Mouse (Mus musculus) erythroid progenitor cell, adult 5-6 weeks (primary cell): ENCODE results near the gene Xkr7. TPM values are rescaled to one million over a fixed set of nuclear protein-coding genes. Genes with fewer than 3 reads are reported as not detected.

Experiments
- ATAC-seq: replicated peaks from 2 replicates; pipeline ENCODE4 v1.8.0; 2016; ENCODE audit warnings: moderate number of reproducible peaks, mild to moderate bottlenecking, moderate TSS enrichment, inconsistent platforms; ENCODE audit not compliant: poor library complexity, low FRiP score, severe bottlenecking
- total RNA-seq, 2 experiments: library from RNA; stranded (forward) in 1 of 2; stranded (reverse) in 1 of 2; fragments of 150-400 nt in 1 of 2; fragments of 186-747, 209-891 nt in 1 of 2; gene quantifications; 2 replicates each; pipeline versions ENCODE4 v1.2.3 to v1.2.4; 2015 to 2017; ENCODE audit warnings: low replicate concordance in 2 of 2

The Xkr7 gene
- total RNA-seq (2015; ENCODE audit: low replicate concordance) = not detected in 2 replicates
- not detected in 2 replicates for total RNA-seq (2017; ENCODE audit: low replicate concordance)

DNA sequence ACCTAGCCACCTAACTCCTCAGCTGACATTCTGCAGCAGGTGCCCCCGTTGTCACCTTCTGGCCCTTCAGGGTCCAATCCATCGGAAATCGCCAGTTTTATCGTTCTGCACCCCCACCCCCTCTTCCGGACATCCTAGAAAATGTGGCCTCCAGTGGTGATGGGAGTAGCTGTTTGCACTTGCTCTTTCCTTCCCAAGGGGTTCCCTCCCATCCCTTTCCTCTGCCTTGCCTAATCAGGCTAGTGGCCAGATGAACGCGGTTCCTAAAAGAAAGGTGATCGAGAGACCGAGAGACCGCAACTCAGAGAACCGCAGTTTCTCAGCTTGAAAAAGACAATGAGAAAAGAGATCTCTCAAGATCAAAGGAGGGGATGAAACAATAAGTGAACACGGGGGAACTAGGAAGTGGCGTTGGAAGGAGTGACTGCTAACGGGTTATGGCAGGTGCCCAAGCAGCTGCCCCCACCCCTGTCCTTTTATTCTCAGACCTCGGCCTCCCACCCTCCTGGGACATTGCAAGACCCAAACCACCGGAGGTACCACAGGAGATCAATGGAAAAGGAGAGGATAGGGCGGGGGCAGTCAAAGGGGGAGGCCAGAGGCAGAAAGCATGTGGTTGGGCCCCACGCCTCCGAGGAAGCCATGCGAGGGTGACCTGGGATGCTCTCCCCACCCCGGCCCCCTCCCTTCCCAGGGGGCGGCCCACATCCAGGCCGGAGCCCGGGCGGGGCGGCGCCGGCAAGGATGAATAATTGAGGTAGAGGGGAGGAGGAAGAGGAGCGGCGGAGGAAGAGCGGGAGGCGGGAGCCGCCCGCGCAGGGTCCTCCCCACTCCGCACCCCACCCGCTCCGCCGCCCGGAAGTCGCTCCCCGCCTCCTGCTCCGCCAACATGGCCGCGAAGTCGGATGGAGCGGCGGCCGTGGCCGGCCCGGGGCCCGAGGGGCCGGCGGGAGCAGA is at the start of gene Xkr7:
Gene Xkr7, plus strand, starts transcription at position 727 of the 957 bp plus-strand sequence.
- no peak for ATAC-seq

DNA sequence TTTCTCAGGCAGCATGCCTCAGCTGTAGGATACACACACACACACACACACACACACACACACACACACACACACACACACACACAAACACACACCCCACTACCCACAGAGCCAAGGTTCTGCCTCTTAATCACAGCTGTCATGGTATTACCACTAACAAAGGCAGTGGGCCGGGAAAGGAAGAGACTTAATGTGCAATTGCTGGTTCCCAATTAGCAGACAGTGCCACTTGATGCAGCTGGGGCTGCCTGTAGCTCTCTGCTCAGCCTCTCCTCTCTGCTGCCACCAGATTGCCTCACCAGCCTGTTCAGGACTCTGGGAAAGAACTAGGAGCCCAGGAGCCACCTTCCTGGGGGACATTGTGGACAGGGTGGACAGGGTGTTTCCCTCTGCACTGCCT is 46.1 kb upstream of the Xkr7 start:
- ATAC-seq = no peak

DNA sequence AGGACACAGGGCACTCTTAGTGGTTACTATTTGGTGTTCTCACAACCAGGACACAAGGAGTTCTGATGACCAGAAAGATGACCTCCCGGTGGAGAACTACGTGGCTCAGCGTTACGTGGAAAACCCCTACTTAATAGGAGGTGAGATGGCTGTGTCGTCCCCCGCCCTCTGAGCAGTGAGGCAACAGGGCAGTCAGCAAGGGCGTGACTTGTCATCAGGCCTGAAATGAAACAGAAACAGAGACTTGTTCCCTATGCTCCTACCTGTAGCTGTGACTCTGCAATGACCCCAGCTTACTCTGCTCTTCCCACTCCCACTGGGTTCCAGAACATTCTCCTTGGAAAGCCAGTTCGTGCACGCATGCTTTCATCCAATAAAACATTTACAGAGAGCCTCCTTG is 40.1 kb upstream of the Xkr7 start:
- no peak for ATAC-seq

DNA sequence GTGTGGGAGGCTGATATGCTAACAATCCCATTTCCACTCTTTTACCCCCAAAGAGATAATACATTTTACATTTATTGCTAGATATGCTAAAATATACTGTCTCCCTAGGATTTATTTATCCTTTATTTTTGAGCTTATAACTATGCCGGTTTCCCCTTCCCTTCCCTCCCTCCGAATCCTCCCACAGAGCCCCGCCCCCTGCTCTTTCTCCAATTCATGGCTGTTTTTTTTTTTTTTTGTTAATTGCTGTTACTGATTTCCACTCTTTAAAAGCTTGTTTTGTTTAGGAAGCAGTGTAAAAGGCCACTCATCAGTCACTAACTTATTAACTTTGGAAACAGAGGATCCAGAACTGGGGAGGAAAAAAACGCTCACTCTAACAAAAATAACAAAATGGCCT is 34.6 kb upstream of the Xkr7 start:
- no peak for ATAC-seq

DNA sequence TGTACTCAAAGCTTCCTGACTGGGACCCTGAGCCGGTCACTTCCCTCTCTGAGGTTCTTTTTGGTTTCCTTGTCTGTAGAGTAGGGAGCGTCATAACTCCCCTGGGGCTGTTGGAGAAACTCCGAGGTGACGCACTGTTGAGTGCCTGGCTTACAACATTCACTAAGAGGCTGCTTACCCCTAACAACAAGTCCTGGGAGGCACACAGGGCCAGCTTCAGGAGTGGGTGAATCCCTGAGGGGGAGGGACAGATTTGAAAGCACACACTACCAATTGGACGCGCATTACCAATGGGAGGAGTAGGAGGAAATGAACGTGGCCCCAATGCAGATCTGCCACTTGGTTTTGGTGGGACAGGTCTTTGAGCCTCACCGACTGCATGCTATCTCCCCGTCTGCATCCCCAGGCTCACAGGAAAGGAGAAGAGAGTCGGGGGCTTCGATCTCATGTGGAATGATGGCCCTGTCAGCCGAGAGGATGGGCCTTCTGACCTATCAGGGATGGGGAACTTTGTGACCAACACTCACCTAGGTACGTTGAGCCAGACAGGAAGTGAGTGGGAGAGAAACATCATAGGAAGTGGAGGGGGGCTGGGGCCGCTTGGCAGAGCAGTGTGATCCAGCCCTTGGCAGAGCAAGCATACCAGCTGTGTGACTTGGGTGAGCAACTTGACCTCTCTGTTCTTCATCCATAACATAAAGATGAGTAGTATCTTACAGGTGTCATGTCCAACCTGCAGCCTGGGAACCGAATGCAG is 29.0 kb upstream of the Xkr7 start:
- ATAC-seq = no peak

DNA sequence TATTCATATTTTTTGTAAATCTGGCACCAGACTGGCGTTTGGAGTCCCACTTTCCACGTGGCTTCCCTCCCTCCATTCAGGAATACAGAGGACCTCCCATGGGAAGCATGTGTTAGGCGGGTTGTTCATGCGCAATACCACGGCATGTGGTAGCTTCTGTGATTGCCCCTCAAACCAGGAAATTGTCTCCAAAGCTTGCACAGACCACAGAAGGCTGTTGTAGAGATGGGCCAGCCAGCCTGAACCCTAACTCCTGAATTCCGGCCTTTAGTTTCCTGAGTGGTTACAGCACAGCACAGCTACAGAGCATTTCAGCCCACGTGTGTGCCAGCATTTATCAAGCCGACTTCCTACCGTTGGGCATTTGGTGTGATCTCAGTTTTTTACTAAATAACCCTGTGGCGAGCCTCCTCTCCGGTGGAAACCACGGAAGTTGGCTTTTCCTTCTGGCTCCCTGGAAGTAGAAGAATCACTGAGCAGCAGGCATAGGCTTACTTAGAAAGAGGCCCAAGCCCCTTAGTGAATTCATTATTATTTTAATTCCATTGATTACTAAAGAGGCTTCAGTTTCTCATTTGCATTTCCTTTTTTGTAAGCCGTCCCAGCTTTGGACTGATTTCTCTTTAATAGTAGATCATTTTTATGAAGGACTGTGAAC is 27.8 kb upstream of the Xkr7 start:
- ATAC-seq = no peak

DNA sequence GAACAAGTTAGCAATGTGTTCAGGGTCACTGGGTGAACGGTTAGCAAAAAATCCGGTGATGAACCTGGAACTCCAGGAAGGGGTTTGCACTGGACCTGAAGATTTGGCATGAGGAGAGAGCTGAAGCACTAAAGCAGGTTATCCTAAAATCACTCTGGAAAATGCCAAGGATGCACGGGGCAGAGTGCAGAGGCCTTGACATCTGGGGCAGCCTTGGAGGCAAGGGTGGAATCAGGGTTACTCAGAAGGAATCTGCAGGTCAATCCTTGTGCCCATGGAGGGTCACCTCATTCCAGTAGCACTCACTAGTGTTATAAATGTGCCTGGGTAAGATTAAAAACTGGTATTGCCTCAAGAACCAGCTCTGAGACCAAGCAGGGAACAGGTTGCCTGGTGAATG is 25.7 kb upstream of the Xkr7 start:
- no peak for ATAC-seq

DNA sequence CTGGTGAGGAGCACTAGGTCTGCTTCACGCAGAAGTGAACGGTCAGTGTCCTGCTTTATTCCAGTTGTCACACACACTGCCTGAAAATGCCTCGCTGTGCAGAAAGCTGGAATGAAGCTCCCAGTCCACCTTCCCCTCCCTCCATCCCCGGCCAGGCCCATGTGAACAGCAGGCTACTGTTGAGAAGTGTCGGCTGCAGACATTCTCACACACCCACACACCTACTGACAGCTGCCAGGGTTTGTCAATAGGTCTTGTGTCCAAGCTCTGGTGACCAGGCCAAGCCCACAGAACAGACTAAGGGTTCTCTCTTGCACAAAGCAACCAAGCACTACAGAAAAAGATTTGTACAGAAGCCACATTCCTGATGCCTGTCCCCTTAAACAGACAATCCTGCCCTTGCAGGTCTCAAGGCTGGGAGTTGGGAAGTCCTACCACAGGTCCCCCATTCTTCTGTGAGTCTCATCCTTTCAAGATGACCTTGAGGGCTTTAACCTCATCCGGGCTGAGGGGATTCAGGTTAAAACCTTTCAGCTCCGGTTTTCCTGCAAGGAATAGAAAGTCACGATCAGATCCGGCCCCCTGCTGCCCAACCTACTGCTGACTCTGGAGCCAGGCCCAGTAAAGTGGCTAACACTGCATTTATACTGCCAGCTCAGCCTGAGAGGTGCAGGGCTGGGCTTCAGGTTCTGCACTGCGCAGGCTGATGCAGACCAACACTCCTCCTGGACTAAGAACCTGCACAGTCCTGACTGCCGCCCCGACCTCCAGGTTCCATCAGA is 22.3 kb upstream of the Xkr7 start:
- no peak for ATAC-seq

DNA sequence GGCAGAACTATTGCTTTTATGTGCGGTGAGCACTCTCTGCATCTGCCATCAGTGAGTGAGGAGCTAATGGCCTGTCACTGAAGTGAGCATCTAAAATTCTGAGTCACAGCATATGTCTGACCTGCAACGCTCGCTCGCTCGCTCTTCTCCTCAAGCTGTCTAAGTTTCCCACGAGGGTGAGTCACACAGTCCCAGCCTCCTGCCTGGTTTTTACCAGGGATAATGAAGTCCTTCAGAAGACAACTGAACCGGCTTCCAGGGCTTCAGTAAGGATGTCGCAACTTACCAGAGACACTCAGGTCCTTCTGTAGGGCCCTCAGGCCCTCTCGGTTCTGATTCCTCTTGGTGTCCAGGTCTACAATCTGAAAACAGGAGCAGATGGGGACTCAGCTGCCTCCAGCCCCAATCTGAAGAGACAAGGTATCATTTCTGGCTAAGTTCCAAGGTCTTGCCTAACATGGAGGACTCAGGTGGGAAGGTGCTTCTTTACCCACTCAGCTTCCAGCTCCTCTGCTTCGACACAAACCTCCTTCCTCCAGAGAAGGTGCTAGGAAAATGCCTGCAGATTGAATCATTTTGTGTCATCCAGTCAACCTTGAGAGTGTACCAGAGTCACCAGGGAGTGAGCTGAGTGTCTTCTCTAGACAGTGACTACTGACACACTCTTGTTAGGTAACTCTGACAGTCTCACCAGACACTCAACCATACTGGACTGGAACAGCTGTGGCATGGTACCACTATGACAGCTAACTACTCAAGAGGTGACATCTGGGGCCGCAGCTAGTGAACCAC is 17.7 kb upstream of the Xkr7 start:
- ATAC-seq = no peak

DNA sequence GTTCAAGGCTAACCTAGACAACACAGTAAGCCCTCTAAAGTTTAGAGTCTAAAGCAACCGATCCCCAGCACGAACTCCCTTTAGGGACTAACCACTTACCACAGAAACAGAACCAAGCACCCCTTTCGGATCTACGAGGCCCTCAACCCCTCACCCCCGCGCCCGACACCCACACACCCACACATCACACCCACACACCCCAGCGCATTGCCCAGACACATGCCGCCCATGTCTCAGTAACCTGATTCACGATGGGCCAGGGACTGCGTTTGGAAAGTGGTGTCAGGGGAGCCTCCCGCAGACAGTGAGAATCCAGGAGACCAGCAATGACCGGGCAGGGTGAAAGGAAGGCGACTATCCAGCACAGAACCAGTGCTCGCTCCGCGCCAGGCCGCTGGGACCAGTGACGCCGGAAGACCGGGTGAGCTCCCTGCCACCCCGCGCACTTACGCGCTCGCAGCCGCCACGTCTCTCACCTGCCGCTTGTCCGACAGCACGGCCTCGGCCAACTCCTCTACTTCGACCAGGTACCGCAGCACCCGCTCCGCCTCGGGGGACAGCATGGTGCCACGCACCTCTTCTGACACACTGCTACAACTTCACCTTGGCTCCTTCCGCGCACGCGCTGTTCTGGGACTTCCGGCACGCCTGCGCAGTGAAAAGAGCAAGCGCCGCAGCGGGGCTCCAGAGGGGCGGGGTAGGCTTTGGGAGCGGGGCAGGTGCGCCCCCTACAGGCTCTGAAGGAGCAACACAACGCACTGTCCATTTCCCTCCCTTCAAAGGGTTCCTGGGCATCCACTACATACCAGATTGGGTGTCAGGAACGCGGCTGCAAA is 16.7 kb upstream of the Xkr7 start, which contains the start of gene Pdrg1:
Gene Pdrg1, minus strand, starts transcription at position 670 of the 836 bp plus-strand sequence.
- ATAC-seq = peak; percentile 91

DNA sequence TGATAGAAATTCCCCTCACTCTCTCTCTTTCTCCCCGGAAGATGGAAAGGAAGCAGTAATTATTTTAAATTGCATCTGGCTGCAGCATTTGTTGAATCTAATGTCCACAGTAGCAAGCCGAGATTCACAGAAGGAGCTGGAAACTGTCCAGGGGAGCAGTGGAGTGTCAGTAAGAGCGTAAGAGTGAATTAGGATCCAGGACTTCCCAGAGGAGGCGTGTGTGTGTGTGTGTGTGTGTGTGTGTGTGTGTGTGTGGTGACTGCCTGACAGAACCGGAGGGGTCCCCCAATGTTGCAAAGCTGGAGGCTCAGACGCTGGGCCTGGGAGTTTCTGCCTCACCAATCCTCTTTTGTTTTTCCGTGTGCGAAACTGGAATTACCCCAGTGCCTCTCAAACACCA is 15.8 kb upstream of the Xkr7 start:
- no peak for ATAC-seq

DNA sequence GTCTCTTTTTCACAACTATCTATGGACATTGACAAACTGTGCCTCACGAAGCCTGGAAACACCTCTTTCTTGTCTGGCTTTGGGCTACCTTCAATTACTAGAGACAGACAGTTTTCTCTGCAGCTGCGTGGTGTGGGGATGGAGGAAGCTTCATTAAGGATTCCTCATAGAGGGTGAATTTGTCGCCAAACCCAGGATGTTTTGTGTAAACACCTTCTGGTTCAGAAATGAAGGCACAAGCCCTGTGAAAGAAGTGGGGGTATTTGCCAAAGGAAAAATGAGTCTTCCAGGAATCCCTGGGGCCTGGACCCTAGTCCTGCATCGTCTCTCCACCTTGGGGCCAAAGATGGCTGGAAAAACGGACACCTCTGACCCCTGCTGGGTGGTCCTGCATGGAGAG is 14.9 kb upstream of the Xkr7 start:
- no peak for ATAC-seq

DNA sequence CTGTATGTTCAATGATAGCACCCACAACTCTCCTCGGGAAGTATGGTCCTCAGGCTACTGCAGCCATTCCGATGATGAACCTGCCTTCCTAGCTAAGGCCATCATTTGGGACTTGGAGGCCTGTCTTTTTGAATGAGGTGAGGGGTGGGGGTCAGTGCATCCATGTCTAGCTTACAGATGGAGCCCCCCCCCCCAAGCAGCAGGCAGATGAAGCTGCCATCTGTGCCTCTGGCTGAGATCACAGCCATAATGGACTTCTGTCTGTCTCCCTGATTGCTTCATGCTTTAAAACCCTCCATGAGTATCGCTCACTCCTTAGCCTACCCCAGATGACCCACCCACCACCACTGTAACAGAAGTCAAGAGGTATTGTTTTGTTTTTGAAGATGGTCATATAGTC is 12.3 kb upstream of the Xkr7 start:
- ATAC-seq = no peak

DNA sequence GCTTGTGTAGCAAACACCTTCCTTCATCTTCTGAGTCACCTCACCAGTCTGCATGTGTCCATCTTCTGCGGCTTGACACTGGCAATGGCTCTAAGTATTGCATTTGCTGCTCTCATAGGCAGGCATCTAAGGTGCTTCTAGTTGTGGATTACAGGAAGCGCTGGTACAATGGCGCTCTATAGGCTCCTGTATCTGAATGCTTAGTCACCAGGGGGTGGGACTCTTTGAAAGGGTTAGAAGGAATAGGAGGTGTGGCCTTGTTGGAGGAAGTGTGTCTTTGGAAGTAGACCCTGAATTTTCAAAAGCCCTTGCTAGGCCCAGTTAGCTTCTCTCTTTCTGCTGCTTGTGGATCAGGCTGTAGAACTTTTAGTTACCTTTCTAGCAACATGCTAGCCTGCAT is 10.5 kb upstream of the Xkr7 start:
- no peak for ATAC-seq

DNA sequence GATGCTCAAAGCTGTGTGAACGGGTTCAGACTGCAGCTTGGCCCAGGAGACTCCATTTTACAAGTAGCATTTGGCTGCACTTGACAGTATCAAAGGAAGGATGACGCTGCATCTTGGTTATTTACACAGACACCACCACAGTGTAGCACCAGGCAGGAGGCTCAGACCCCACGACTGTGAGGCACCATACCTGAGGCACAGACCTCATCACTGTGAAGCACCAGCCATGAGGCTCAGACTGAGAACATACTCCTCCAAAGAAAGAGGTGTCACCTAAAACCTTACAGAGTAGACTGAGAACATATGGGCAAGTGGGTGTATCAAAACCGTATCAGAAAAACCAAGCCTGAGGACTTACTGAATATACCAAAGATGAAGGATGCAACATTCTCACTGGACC is 8.8 kb upstream of the Xkr7 start:
- ATAC-seq = no peak

DNA sequence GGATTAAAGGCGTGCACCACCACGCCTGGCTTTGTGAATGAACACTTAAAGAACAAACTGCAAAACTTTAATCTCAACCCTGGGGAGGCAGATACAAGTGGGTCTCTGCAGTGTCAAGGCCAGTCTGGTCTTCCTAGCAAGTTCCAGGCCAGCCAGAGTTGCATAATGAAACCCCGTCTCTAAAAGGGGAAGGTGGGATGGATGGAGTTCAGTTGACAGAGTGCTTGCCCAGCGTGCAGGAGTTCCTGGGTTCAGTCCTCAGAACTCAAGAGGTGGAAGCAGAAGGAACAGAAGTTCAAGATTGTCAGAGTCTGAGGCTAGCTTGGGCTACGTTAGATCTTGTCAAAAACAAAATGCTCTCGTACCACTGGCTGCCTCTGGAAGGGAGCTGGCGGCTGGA is 5.6 kb upstream of the Xkr7 start:
- no peak for ATAC-seq

DNA sequence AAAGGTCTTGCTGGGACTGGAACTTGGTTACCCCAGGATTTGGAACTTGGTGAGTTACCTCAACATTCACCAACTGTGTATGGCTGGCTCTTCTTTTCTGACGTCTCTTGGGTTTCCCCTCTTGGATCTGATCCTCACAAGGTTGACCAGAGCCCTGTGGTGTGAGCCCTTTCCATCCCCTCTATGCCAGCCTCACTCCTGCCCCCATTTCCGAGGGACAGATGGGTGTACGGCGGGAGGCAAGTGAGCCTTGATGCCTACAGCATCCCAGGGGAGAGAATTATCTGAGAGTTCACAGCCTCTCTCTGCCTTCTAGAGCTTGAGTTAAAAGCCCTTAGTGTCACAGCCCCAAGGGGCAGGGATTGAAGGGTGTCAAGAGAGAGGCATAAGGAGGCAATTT is 4.2 kb upstream of the Xkr7 start:
- ATAC-seq = no peak

DNA sequence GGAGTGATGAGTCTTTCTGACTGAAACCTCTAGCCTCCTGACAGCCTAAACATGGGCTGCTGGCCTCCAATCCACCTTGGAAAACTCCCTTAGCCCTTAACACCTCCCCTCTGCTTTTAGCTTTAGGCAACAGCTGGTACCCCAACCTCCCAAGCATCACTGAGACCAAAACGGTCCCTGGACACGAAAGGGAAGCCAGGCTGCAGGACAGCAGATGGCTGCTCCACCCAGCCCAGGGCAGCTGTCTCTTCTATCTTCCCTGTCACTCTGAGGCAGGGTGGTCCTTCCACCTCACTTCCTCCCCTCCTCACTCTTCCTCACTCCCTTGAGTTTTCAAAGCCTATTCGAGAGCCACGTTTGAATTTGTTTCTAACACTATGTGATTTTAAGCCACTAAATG is 1.2 kb upstream of the Xkr7 start:
- no peak for ATAC-seq
